Mouse (Mus musculus) cerebellum, adult (tissue): ENCODE data around the gene Robo2.
"Not testable (repeated sequence)": the region's sequence is repeated elsewhere in the genome, so short reads cannot be mapped to it uniquely, and the experiment has no call there.

Experiments used
- ATAC-seq: cut with Nextera tagmentation; 2 replicates; pipeline ENCODE4 v1.9.2; 2017; ENCODE audit warnings: mild to moderate bottlenecking, moderate library complexity, mixed read lengths; ENCODE audit not compliant: insufficient number of reproducible peaks, low FRiP score, low TSS enrichment

Robo2 gene

DNA sequence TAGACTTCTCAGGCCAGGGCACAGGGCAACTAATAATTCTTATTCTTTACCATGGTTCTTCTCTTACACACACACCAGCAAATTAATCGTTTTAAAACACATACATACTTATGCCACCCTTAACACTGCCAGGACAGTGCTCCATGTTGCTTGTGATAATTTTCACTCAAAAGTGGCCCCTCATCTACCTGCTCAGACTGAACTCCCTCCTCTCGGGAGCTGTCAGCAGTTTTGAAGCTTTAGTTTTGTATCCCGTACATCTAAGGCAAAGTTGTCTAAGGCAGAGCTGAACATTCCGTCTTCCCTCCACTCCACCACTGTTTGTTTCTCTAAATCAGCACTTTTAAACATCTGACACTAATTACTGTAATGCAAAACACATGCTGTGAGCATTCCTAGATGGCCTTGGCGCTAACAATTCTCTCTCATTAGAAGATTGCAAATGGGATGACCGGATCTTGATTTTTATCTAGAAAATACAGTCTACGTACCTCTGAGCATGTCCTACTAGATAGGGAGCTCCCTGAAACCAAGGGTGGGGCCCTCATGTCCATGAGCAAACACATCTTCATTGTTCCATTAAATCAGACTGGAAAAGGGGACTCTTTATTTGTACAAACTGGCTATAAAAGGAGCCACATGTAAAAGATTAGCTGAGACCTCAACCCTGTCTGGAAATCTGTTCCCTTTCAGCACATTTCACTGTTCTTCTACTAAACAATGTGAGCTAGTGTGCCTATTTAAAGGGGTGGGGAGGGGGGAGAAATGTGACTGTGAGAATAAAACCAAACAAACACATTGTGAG lies 318.4 kb downstream of the Robo2 start:
- ATAC-seq = no peak

DNA sequence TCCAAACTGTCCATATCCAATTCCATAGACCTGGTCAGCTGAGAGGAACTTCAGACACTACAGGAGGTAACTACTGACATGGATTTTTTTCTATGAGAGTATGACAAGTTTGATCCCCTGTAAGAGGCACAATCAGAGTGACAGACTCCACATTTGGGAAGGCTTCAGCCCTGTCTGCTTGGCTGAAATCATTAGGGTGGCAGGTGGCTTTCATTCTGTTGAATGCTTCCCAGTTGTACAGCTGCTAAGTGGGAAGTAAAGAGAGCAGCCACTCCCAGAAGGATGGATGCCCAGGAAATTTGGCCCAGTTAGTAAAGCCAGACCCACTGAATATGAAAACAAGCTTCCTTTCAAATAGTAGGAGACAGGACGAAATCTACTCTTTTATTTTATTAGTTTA lies 321.7 kb downstream of the Robo2 start:
- peak; percentile 58; the same call in 1 of the 2 replicates for ATAC-seq

DNA sequence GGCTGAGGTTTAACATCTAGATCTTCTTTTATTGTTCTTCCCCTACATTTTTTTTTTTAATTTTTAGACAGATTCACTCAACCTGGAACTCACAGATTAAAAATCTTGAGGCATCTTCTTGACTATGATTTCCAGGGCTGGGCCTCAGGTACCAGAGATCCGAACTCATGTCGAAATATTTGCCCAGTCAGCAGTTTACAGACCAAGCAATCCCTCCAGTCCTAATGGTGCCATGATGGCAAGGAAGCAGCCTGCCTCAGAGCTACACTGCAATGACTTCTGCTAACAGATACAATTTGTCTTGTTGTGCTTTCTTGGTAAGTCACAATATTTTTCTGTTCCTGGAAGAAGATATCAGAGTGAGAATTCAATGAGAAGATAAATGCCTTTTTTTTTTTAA lies 327.4 kb downstream of the Robo2 start:
- no peak for ATAC-seq

DNA sequence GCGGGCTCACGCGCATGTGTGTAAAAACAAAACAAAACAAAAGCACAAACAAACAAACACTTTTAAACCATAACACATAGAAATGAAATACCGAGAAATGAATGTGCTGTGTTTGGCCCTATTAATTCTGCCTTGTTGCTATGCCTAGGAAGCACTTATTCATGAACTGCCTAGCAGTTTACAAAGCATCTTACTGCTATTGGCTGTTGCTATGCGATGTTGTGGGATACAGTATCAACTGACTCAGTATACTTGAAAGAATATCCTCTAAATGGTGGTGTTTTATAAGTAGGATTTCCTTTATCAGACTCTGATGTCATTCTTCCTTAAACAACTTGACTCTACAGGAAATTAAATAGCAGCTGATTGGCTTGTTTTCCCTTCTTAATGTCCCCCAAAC lies 339.0 kb downstream of the Robo2 start:
- no peak for ATAC-seq

DNA sequence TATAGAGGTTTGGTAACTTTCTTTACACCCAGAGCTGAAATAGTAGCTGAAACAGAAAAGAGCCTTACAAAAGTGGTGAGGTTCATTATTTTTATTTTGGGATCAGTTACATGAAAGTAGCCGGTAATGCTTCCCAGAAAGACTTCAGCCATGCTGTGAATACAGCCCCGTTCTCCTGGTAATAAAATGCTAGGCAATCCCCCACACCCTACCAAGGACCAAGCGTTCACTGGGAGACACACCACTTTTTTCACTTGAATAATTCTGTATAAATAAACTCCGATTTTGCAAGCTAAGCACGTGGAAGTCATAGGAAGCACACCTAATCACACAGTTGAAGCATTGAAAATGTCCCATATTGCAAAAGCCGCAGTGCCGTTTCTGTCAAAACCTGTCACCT lies 341.0 kb downstream of the Robo2 start:
- ATAC-seq = no peak

DNA sequence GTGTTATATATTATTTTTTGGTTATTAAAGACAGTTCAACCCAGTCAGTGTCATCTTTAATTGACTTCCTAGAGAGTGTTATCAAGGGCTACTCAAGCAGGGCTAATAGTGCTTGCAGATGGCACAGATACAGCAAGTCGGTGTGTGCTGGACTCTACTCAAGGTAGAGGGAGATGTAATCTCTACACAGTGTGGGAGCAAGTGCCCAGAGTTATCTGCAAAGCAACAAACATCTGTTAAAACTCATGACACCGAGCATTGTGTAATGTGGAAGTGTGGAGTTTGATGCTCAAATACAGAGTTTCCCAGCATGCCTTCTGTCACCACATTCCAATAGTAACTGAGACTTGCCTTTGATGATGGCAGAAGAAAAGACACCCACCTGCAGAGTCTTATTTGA lies 345.7 kb downstream of the Robo2 start:
- ATAC-seq = no peak; the same call in 1 of the 2 replicates

DNA sequence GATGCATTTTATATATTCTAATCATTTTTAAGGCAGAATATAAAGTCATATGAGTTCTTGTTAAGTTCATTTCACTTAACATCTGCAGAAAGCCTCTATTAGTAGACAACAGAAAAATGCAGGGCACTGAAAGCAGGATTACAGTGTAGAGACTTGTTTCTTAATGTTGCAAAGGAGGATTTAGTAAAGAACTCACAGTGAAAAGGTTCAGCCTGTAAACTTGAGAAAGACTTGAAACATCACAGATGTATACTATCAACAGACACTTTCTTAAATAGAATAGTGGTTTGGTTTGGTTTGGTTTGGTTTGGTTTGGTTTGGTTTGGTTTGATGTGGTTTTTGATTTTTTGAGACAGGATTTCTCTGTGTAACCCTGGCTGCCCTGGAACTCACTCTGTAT lies 349.7 kb downstream of the Robo2 start:
- no peak for ATAC-seq

DNA sequence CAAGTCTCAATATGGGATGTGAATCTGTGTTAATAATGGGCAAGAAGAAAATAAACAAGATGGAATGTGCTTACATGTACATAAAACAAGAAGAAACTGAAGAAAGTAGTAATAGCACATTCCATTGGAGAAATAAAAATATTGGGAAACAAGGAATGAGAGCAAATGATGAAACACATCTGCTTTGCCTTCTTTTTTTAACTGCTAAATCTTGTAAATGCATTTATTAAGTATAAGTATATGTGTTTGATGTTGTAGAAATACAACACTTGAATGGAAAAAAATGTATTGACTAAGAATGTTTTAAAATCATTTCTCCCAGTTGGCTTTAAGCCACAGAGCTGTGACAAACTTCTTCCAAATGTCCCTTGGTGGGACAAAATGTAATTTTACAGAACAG lies 350.1 kb downstream of the Robo2 start:
- no peak for ATAC-seq

DNA sequence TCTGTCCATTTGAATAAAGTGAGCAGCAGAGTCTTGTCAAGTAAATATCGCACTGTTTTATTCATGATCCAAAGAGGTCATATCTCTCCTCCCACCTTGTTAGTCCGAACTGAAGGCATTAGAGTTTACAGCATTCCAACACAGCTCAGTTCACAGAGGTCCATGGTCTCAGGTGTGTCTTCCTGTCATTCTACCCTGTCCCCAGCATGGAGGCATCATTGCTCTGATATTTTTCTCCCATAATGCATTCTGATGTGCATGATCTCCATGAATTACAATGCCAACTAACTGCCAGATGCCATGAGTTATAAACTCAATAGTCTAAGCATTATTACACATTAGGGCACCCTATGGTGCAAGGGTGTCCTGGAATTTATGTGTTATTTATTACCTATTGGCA lies 354.7 kb downstream of the Robo2 start:
- no peak for ATAC-seq

DNA sequence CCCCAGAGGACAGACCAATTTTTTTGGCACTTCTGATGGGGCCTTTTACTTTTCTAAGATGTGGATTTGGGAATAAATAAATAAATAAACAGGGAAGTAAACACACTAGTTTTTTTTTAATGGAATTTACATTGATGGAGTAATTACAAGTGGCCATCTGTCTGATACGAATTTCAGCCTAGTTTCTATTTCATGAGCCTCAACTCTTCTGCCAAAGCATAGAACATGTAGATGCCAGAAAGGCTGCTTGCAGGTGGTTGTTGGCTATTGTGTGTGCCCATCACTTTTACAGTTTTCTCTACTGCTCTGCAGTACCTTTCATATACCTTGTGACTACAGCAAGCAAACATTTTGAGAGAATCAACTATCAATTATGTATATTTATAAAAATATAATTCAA lies 355.4 kb downstream of the Robo2 start:
- no peak for ATAC-seq

DNA sequence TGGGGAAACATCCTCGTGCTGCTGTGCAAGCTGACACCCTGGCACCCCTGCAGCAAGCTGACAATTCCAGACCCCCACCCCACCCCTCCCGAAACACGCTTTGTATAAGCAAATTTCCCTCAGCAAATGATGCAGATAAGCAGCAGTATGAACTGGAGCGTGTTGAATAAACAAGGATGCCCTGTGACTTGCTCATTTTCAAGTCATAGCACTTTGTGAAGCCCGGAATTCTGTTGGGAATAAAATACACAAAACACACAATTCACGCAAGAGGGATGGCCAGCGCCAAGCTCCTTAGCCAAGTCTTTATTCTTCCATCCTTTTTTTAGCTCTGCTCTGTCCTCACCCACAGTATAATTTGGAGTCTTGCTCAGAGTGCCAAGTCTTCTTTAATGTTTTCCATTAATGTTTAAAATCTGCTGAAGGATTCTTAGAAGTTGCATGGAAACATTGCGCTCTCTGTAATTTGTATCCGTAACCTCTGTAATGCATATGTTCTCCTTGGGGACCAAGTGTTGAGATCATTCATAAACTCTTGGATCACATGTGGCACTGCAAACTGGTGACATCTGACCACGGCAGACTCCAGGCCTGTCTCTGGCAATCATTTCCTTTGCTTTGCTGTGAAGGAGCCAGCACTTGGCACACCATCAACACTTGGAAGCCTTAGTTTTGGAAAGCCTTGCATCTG lies 356.4 kb downstream of the Robo2 start:
- ATAC-seq = peak; percentile 62; the same call in 1 of the 2 replicates

DNA sequence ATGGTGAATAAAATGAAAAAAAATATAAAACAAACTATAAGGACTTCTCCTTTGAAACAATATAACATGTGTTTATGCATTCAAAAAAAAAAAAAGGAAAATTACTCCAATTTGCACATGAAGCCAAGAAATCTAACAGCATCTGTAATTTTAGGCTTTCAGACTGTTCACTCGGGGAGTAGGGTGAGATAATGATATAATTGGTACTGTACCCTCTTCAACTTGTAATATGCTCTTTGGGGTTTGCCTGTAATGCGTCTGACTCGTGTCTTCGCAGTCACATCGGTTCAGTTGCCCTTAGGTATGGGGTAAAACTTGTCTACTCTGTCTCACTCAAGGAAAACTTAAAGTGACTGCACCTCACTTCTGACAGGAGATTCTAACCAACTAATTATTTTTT lies 362.2 kb downstream of the Robo2 start:
- no peak for ATAC-seq

DNA sequence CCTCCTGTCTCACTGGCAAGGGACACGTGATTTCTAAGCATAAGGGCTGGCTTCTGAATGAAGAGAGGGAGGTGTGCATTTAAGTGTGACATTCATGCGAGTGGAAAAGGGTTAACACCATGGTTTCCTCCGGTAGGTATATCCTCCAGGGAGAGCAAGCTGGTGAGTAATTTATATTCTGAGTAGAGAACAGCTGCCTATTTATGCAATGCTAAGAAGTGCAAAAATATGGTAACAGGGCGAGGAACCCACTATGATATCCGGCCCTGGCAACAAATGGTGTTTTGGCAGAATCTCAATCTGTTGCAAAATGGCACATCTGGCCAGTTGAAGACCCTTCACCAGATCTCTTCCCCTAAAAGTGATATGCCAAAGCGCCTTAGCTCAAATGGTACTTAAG lies 362.6 kb downstream of the Robo2 start:
- ATAC-seq = no peak

DNA sequence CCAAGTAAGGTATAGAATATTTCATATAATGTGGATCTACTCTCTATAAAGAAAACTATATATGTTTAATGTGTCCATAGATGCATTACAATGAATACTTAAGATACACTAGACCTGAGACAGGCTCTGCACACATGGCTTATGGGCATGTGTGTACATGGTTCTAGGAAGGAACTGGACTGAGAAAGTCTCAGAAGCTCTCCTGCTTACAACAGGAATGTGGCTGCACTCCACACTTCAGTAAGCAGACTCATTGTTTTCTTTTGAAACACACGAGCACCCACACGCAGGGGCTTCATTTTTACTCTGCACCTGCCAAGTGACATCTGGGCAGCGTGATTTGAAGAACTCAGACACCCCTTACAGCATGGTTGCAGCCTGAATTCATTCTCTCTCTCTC lies 364.4 kb downstream of the Robo2 start:
- ATAC-seq = no peak

DNA sequence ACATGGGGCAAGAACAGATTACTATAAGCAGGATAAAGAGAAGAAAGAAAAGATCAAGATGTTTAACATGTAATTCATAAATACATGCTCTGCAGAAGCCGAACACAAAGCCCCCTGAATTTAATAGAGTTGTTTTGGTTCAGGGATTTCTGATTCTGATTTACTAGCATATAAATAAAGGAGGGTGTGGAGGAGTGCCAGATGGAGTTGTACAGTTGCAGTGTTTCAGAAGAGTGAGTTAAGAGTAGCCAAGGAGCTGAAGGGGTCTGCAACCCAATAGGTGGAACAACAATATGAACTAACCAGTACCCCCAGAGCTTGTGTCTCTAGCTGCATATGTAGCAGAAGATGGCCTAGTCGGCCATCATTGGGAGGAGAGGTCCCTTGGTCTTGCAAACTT lies 370.8 kb downstream of the Robo2 start:
- not testable (repeated sequence) for ATAC-seq

DNA sequence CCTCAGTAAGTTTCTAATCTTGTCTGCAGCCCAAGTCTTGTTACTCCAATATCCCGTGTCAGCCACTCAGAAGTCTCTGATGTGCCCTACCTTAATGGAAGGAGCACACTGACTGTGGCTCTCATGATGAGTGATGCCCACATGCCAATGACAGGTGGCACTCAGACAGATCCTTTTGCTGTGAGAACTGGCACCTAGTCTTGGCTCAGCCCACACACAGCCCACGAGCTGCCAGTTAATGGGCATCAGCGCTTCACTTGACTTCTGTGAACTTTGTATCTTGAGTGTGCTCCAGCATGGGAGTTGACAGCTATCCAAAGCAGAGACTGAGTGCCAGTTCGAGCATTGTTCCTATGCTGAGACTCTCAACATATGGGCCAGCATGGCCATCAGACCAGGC lies 383.8 kb downstream of the Robo2 start:
- ATAC-seq = no peak

DNA sequence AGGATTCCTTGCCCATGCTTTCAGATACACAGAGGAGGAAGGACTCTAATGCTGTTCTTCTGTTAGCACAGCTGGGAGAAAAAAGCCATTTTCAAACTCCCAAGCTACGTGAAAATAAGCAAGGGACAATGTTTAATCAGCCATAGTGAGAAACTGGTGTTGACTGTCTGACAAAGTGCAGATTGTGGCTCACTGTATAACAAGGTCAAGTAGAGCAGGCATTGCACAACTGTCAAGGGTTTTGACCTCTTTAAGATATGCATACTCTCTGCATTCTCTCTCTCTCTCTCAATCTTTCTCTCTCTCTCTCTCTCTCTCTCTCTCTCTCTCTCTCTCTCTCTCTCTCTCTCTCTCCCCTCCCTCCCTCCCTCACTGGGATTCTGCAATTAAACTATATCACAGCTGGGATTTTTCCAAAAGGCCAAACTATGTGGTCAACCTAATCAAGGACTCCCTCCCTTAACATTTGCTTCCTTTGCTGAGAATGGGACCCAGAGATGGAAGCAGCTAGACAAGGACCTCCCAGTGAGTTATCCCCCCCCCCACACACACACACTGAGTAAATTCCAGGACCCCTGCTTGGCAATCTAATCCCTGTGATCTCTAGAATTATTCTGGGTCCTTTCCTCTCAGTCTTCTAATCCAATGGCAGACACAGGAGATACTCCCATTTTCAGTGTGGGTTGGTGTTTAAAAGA lies 389.2 kb downstream of the Robo2 start:
- no peak for ATAC-seq

DNA sequence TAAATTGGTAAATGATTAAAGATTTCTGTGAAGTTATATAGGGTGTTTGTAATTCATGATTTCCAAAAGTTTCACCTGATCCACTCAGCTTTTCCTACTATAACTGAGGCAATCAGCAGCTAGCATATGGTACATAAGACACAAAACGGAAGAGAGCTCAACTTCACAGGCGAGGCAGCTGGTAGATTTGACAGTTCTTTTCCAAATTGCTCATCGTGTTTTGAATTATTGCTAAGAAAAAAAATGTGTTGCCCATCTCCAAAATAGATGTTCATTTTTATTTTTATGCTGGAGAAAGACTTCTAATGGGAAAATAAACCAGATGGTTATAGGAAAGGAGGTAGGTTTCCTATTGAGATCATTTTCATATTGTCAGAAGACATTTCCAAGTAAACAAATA lies 405.9 kb downstream of the Robo2 start:
- no peak for ATAC-seq

DNA sequence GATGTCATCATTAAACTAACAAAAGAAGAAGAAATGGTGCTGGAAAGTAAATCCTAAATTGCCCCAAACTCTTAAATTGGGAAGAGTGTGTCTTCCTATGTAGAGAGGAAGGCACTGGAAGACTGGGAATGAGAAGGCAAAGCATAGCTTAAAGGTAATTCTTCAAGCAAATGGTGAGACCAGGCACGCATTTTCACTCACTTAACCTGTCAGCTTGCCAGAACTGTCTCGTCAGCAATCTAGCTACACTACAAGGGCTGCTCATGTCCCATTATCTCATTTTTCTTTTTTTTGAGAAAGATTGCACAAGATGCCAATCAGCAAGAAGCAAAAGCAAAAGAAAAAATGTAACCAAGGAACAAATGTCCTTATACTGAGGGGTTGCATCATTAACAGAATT lies 410.3 kb downstream of the Robo2 start:
- ATAC-seq = no peak

DNA sequence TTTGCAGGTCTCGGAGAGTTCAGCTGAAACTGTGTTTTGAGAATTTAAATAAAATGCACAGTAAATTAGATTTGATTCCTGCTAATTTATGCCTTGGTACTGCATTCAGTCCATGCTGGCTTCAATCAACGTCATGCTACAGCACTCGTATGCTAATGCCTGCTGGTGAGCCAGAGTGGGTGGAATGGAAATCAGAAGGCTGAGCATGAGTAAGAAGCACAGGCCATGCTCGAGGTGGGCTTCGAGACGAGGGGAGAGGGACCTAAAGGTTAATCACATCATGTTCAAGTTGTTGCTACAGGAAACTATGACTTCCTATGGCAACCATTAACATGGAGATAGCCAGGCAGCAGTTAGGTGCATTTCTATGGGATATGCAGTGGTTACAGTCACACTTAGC lies 420.4 kb downstream of the Robo2 start:
- ATAC-seq = no peak

DNA sequence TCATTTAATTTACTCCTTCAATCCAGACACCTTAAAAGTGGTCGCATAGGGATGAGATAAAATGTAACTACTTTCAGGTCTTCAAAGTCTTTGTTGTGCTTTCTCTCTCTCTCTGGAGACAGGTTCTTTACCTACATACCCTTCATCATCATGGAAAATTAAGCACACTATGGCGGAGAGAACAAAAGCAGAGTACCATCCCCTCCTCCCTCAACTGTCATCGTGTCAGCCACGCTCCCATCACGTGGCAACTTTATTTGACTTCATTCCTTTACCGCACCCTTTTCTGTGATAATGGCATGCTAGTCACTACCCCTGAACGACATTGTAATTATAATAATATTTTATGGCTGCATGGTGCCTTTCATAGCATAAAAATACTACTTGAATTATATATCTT lies 442.1 kb downstream of the Robo2 start:
- ATAC-seq = no peak
